Mouse (Mus musculus) neural tube, embryonic 11.5 days (tissue): ENCODE measurements around the gene Ppara. TPM values are rescaled to one million over a fixed set of nuclear protein-coding genes. Genes with fewer than 3 reads are reported as not detected.

Experiments
- ATAC-seq: fragments of 200-750 bp; cut with Nextera tagmentation; 2 replicates; pipeline ENCODE4 v1.8.0; 2017; ENCODE audit warnings: moderate number of reproducible peaks, mild to moderate bottlenecking, moderate TSS enrichment, moderate library complexity; ENCODE audit not compliant: insufficient read depth, low FRiP score, low TSS enrichment
- DNase-seq: peaks from one replicate; pipeline ENCODE4 v3.0.0-alpha.2; 2015; ENCODE audit warnings: low spot score
- H3K27ac ChIP-seq: fragments of 300-500 bp; sonication (generic); 2 replicates; pipeline ENCODE4 v1.5.1; 2014; ENCODE audit warnings: low read depth, mild to moderate bottlenecking, low read length
- H3K27me3 ChIP-seq: fragments of 300-500 bp; sonication (generic); 2 replicates; pipeline ENCODE4 v1.6.1; 2014; ENCODE audit warnings: mild to moderate bottlenecking, low read length, mixed read lengths; ENCODE audit not compliant: control insufficient read depth, insufficient read depth
- H3K36me3 ChIP-seq: fragments of 300-500 bp; sonication (generic); 2 replicates; pipeline ENCODE4 v1.6.1; 2014; ENCODE audit warnings: mild to moderate bottlenecking, low read length, moderate library complexity, mixed read lengths; ENCODE audit not compliant: control insufficient read depth, insufficient read depth
- H3K4me1 ChIP-seq: fragments of 300-500 bp; sonication (generic); 2 replicates; pipeline ENCODE4 v1.6.1; 2014; ENCODE audit warnings: low read length, mixed read lengths; ENCODE audit not compliant: control insufficient read depth, insufficient read depth
- H3K4me2 ChIP-seq: fragments of 300-500 bp; sonication (generic); 2 replicates; pipeline ENCODE4 v1.6.1; 2014; ENCODE audit warnings: low read depth, mild to moderate bottlenecking, moderate library complexity
- H3K4me3 ChIP-seq: fragments of 300-500 bp; sonication (generic); 2 replicates; pipeline ENCODE4 v1.5.1; 2014; ENCODE audit warnings: low read depth, low read length
- H3K9ac ChIP-seq: fragments of 300-500 bp; sonication (generic); 2 replicates; pipeline ENCODE4 v1.6.1; 2014; ENCODE audit warnings: mild to moderate bottlenecking, low read length
- H3K9me3 ChIP-seq: fragments of 300-500 bp; sonication (generic); 2 replicates; pipeline ENCODE4 v1.6.1; 2016; ENCODE audit warnings: low read length; ENCODE audit not compliant: control insufficient read depth
- WGBS: fragments of 180-500 bp; shearing (Covaris S2); extraction: QIAGEN DNeasy Blood & Tissue Kit; methylation state at CpG from one replicate; pipeline ENCODE4 v1.1.7; 2014; 5-methylcytosine and 5-hydroxymethylcytosine counted together
- polyA plus RNA-seq: library from polyadenylated mRNA; unstranded; fragments of >200 nt; fragmentation: Nextera tagmentation; extraction: Ambion mirVana; gene quantifications from 2 replicates; pipeline ENCODE4 v1.2.1, GENCODE M21; 2014

Ppara gene
- polyA plus RNA-seq, 1 experiment from 2014 or later, result 0.25 TPM

GRCm38 (mm10) chr15:85693819-85694218 is 41.0 kb upstream of the Ppara start:
- no peak for DNase-seq
- Histone ChIP-seq H3K9me3 (no peaks in the 10 kb centered on the region), H3K4me2 (no peak overlapping the region), H3K27me3 (no peaks in the 10 kb centered on the region), H3K9ac (no peak overlapping the region), H3K4me3 (no peak overlapping the region), H3K36me3 (no peaks in the 10 kb centered on the region), H3K27ac (no peak overlapping the region), H3K4me1 (no peaks in the 10 kb centered on the region)
- WGBS, result 85% methylated on average over 2 of the region's 2 CpGs
- no peak for ATAC-seq

- H3K27ac ChIP-seq, result no peak overlapping the region
- H3K27me3 ChIP-seq, result no peaks in the 10 kb centered on the region
- ATAC-seq (no peak), DNase-seq (no peak)
- H3K4me1 ChIP-seq, result no peaks in the 10 kb centered on the region
- H3K9ac ChIP-seq, result no peak overlapping the region
- H3K9me3 ChIP-seq, result no peaks in the 10 kb centered on the region
- no peaks in the 10 kb centered on the region for H3K36me3 ChIP-seq
- H3K4me2 ChIP-seq, result no peak overlapping the region
- no peak overlapping the region for H3K4me3 ChIP-seq
- WGBS, result 96% methylated on average over 1 of the region's 1 CpGs
Observed at GRCm38 (mm10) chr15:85694379-85694778, 40.4 kb upstream of the Ppara start.

GRCm38 (mm10) chr15:85695304-85695703 is 39.5 kb upstream of the Ppara start:
- ATAC-seq, result no peak
- no peak overlapping the region for H3K27ac ChIP-seq
- no peak for DNase-seq
- H3K36me3 ChIP-seq, result no peaks in the 10 kb centered on the region
- no peak overlapping the region for H3K4me2 ChIP-seq
- no peaks in the 10 kb centered on the region for H3K4me1 ChIP-seq
- H3K9me3 ChIP-seq, result no peaks in the 10 kb centered on the region
- 91% methylated on average over 4 of the region's 4 CpGs for WGBS
- no peak overlapping the region for H3K9ac ChIP-seq
- no peak overlapping the region for H3K4me3 ChIP-seq
- no peaks in the 10 kb centered on the region for H3K27me3 ChIP-seq

GRCm38 (mm10) chr15:85698345-85699034 is 36.3 kb upstream of the Ppara start:
- no peak for DNase-seq
- no peaks in the 10 kb centered on the region for H3K36me3 ChIP-seq
- ATAC-seq, result no peak
- H3K27me3 ChIP-seq, result no peaks in the 10 kb centered on the region
- H3K4me3 ChIP-seq, result no peak overlapping the region
- no peaks in the 10 kb centered on the region for H3K9me3 ChIP-seq
- no peaks in the 10 kb centered on the region for H3K4me1 ChIP-seq
- H3K4me2 ChIP-seq, result no peak overlapping the region
- H3K9ac ChIP-seq, result no peak overlapping the region
- WGBS, result 90% methylated on average over 14 of the region's 14 CpGs
- no peak overlapping the region for H3K27ac ChIP-seq

GRCm38 (mm10) chr15:85699452-85699851 is 35.3 kb upstream of the Ppara start:
- Histone ChIP-seq H3K4me2 (no peak overlapping the region), H3K36me3 (no peaks in the 10 kb centered on the region), H3K4me3 (no peak overlapping the region), H3K9ac (no peak overlapping the region), H3K9me3 (no peaks in the 10 kb centered on the region), H3K27ac (no peak overlapping the region), H3K27me3 (no peaks in the 10 kb centered on the region), H3K4me1 (no peaks in the 10 kb centered on the region)
- 79% methylated on average over 5 of the region's 5 CpGs for WGBS
- DNase-seq (no peak), ATAC-seq (no peak)

- H3K9ac ChIP-seq, result no peak overlapping the region
- no peak for ATAC-seq
- no peak overlapping the region for H3K4me3 ChIP-seq
- no peak overlapping the region for H3K4me2 ChIP-seq
- no peaks in the 10 kb centered on the region; the same call in 1 of the 2 replicates for H3K4me1 ChIP-seq
- no peaks in the 10 kb centered on the region for H3K27me3 ChIP-seq
- 93% methylated on average over 13 of the region's 13 CpGs for WGBS
- H3K36me3 ChIP-seq, result no peaks in the 10 kb centered on the region
- H3K9me3 ChIP-seq, result no peaks in the 10 kb centered on the region
- no peak for DNase-seq
- no peak overlapping the region for H3K27ac ChIP-seq
Observed at GRCm38 (mm10) chr15:85699862-85700501, 34.8 kb upstream of the Ppara start.

GRCm38 (mm10) chr15:85700716-85701115 is 34.1 kb upstream of the Ppara start:
- ATAC-seq, result no peak
- H3K9ac ChIP-seq, result no peak overlapping the region
- 84% methylated on average over 9 of the region's 9 CpGs for WGBS
- no peaks in the 10 kb centered on the region; the same call in 1 of the 2 replicates for H3K4me1 ChIP-seq
- no peak overlapping the region for H3K4me2 ChIP-seq
- DNase-seq, result no peak
- no peaks in the 10 kb centered on the region for H3K36me3 ChIP-seq
- H3K27me3 ChIP-seq, result no peaks in the 10 kb centered on the region
- no peak overlapping the region for H3K27ac ChIP-seq
- no peaks in the 10 kb centered on the region for H3K9me3 ChIP-seq
- no peak overlapping the region for H3K4me3 ChIP-seq

- Histone ChIP-seq H3K9me3 (no peaks in the 10 kb centered on the region), H3K4me2 (no peak overlapping the region), H3K36me3 (no peaks in the 10 kb centered on the region), H3K27ac (no peak overlapping the region), H3K9ac (no peak overlapping the region), H3K4me1 (no peaks in the 10 kb centered on the region; the same call in 1 of the 2 replicates), H3K4me3 (no peak overlapping the region), H3K27me3 (no peaks in the 10 kb centered on the region)
- DNase-seq (no peak), ATAC-seq (no peak)
- WGBS, result 82% methylated on average over 10 of the region's 10 CpGs
Observed at GRCm38 (mm10) chr15:85701128-85701930, 33.5 kb upstream of the Ppara start.
